Mouse (Mus musculus): ENCODE data around the gene Vav1.

DNA sequence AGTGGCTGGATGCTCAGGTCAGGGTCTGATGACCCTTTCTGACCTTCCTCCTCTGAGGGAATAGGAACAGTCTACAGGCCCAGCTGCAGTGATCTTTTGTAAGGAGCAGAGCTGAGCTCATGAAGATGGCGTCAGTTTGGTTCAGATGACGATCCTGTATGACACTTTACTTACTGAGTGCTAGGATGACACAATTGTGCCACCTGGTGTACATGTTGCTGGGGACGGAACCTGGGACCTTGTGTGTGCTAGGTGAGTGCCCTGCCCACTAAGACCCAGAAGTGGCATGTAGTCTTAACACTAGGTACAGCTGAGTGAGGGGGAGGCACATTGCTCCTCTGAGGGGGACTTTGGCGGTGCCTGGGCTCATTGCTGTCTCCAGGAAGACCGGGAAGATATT lies 5.0 kb downstream of the Vav1 start:
- no peak for TF ChIP-seq USF1 (IDR thresholded peaks at IDR 0.05; ENCODE audit: low read depth)
- TF ChIP-seq POLR2A (IDR thresholded peaks at IDR 0.05; ENCODE audit: insufficient read length, low read depth) = no peak
- no peak for TF ChIP-seq MAX (IDR thresholded peaks at IDR 0.05; ENCODE audit: low read depth)
- TF ChIP-seq CEBPB (IDR thresholded peaks at IDR 0.05; ENCODE audit: insufficient read depth, poor library complexity, severe bottlenecking) = no peak
- TF ChIP-seq E2F4 (IDR thresholded peaks at IDR 0.05; ENCODE audit: insufficient read depth) = no peak
